Mouse (Mus musculus) cortical plate, adult 2 months (tissue): ENCODE data around the gene Ostf1.

Experiments used
- CTCF ChIP-seq: fragments of 200-500 bp; IDR thresholded peaks from 2 replicates; pipeline ENCODE4 v1.5.1; 2011; ENCODE audit warnings: mild to moderate bottlenecking, control low read depth, low read length; ENCODE audit not compliant: insufficient read depth; ENCODE audit errors: extremely low read depth
- POLR2A ChIP-seq: fragments of 200-500 bp; IDR thresholded peaks from 2 replicates; pipeline ENCODE4 v1.6.1; 2011; ENCODE audit warnings: mild to moderate bottlenecking, low read length, control low read depth; ENCODE audit not compliant: insufficient read depth; ENCODE audit errors: extremely low read depth

DNA sequence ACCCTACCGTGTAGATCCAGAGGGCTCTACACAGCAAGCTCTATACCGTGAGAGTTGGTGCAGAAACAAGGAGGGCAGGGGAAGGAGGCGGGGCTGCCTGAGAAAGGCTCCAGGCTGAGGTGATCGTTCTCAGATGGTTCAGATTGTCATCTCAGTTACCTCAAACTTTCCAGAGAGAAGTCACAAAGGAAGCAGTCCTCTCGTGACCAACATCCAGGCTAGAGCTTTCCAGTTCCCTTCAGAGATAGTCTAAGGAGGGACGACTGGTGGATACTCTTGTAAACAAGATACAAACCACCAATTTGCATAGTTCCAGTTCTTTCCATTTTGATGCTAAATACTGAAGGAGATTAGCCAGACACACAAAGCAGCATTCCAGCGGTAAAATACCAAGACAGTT lies 23.7 kb downstream of the Ostf1 start:
- TF ChIP-seq POLR2A (no peak), CTCF (no peak)
